Mouse (Mus musculus) cerebellum, postnatal 4 days (tissue): ENCODE measurements around the gene Acvr1.

Experiments
- DNase-seq, 2 experiments: peaks; one replicate each; pipeline ENCODE4 v3.0.0; 2022; ENCODE audit warnings: low spot score in 2 of 2, mixed read lengths in 1 of 2

The Acvr1 gene

DNA sequence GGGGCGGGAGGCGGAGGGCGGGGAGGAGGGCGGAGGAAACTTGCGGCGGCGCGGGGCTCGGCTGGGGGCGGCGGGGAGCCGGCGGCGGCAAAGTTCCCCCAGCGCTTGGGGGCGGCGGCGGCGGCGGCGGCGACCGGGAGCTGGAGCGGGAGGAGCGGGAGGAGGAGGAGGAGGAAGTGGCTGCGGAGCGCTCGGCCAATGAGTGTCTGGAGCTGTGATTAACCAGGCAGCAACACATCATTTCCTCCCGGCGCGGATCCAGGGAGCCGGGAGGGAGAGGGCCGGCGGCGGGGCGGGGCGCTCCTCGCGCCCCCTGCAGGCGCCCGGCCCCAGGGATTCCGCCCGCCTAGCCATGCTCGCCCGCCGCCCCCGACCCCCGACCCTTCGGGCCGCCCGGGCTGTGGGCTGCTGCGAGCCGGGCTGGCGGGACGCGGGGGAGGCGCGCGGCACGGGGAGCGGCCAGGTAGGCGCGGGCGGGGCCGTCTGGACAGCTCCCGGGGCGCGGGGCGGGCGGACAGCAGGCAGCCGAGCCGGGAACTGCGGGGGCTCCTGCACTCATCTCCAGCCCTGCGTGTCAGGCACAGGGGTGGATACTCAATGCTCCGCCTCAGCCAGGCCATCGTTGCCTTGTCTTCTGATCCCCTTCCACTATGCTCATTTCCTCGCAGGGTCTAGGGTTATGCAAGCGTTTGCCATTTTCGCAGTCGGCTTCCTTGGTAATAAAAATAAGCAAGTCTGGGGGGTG is at the start of gene Acvr1, which contains the start of gene Upp2:
Acvr1 (minus strand) TSS at position 92 of the 745 bp plus-strand sequence.
Upp2 (plus strand) TSS at position 233 of the 745 bp plus-strand sequence.
- DNase-seq, result peak; percentile 70 to 83

DNA sequence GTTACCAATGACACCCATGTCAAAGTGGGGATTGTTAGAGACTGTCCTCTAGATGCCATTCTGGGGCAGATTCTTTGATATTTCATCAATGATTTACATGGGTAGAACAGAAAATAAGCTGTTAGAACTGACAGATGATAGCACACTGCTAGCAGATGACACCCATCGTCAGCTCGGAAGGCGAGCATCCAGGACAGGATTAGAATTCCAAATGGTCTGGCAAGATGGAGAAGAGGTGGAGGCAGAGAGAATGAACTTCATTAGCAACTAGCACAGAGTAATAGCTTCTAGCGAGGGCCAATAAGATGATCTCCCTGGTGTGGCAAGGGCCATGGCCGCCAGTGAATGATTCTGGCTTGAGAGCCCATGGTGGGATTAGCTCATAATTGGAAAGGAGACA is 48.8 kb upstream of the Acvr1 start:
- no peak for DNase-seq

DNA sequence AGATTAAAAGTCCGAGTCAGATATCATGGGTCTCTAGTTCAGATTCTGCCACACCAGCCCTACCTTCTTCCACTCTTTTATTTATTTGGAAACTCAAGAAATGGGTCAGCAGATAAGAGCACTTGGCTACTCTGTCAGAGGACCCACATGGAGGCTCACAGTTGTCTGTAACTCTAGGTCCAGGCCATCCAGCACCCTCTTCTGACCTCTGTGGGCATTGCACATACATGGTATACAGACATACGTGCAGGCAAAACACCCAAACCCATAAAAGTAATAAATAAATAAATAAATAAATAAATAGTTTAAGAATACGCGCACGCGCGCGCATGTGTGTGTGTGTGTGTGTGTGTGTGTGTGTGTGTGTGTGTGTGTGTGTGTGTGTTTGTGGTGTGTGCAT is 47.9 kb upstream of the Acvr1 start:
- no peak for DNase-seq

DNA sequence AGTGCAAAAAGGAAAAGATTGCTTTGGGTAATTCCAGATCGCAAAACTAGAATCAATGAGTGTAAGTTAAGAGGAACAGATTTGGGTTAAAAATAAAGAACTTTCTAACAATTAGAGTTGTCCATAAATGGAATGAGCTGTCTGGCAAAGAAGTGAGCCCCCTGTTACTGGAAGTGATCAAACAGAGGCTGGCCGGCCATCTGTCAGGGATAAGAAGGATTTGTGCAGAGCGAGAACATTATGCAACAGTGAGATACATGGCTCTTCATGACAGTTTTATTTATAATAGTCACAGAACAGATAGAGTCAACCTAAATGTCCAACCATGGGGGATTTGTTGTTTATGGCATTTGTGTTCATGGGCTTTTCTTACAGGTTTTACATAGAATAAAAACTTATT is 46.8 kb upstream of the Acvr1 start:
- DNase-seq, result no peak

DNA sequence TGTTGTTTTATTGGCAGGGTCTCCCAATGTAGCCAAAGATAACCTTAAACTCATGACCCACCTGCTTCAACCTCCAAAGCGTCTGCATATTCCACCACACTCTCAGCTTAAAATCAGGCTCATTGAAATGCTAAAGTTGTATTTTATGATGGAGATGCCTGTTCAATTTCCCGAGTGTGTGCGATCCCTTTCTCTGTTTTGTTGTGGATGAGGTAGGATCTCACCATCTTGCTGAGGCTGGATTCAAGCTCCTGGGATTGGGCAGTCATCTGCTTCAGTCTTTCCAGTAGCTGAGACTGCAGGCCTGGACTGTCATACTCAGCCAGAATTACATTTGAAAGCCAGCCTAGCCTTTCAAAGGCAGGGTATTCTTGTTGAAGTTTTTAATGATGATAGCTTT is 37.8 kb upstream of the Acvr1 start:
- DNase-seq, result no peak

DNA sequence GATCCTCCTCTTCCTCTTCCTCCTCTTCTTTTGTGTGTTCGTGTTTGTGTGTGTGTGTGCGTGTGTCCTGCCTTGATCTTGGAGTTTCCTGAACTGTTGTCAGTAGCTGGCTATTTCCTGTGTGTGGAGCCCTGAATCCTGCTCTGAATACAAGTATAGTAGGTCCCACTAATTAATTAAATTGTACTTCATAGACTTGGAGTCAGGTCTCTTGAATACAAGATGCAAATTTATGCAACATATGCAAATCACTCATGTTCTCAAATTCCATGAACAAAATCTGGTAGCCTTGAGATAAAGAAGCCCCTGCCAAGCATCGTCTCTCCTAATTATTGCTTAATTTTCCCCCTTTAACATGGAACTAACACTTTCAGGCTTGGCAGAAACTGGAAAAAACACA is 36.4 kb upstream of the Acvr1 start:
- no peak for DNase-seq

DNA sequence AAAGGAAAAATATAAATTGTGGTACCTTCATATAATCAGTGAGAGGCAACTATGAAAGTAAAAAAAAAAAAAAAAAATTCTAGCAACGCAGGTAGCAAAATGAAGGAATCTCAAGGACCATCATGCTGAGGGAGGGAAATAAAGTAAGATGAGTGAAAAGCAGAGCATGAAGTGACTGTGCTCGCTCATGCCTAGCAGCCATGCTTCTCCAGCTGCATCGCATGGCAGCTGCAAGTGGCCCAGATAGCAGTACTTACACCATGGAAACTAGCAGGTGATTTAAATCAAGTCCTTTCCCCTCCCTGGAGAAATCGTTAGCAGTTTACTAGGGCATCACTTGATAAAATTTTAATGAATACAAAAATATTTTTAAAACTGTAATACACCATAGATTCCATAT is 34.4 kb upstream of the Acvr1 start:
- no peak for DNase-seq

DNA sequence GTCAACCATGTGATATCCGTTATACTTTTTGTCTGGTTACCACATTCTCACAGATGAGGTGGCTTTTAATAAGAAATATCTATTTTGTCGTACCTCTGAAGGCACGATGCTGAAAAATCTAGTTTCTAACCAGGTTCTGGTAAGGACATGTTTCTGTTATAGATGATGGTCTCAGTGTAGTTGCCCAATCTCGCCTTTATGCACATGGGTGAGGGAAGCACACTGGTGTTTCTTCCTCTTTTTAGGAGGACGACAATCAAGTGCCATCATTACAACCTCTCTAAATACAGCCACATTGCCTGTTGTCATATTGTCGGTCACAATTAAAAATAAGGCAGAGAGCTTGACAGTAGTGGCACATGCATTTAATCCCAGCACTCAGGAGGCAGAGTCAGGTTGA is 32.7 kb upstream of the Acvr1 start:
- no peak for DNase-seq

DNA sequence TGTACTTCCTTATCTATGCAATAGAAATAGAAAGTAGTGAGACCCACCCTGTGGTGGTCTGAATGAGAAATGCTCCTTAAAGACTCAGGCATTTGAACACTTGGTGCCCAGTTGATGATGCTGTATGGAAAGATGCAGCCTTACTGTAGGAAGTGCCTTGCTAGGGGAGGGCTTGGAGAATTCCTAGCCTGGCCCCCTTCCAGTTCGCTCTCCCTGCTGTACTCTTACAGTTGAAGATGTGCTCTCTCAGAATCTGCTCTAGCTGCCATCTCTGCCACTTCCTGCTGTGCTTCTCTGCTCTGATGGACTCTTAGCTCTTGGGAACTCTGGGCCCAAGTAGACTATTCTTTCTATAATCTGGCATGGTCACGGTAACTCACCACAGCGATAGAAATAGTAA is 30.6 kb upstream of the Acvr1 start:
- no peak for DNase-seq

DNA sequence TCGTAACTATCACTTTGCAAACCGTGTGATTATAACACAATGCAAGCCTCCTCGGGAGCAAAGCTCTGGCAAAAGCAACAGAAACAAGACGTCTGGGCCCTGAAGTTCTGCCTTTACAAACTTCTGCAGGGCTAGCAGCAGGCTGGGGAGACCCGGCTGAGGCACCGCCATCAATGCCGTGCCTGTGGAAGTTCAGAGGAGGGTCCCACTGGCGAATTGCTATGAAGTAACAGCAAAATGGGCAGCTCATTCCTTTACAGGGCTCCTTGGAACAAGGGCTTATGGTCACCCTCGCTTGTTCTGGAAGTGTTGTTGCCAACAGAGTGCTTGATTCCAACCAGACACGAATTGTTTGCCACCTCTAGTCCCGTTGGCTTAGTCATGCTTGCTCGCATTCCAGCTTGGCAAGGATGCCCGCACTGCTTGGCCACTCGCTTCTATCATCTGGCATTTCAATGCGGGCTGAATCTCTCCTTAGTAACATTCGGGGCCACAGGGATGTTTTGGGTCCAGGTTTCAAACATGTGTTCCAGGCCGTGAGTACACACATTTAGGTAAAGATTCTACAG is 29.9 kb upstream of the Acvr1 start:
- peak in 1 of 2 experiments; percentile 50 for DNase-seq

DNA sequence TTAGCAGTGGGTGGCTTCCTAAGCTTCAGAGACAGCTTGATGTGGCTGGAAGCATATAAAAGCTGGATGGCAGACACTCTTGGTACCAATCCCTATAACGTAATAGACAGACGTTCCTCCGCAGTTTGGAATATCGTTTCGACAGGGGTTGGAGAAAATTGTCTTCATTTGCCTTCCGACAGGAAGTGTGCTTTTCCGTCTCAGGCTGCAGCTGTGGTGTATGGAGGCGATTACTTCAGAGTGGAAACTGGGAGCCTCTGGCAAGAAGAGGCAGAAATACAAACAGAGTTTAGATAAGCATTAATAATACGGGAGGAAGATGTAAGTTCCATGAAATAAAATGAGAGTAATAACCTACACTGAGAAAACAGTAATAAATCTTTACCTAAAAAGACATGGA is 28.4 kb upstream of the Acvr1 start:
- no peak for DNase-seq

DNA sequence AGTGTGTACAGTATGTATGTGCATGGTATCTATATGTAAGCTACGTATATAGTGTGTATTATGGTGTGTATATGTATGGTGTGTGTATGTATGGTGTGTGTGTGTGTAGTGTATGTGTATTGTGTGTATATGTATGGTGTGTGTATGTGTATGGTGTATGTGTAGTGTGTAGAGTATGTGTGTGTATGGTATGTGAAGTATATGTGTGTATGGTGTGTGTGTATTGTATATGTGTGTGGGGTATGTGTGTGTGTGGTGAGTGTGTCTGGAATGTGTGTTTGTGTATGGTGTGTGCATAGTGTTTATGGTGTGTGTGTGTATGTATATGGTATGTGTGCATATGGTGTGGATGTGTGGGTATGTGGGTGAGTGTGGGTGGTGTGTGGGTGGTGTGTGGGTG is 23.1 kb upstream of the Acvr1 start:
- DNase-seq, result no peak

DNA sequence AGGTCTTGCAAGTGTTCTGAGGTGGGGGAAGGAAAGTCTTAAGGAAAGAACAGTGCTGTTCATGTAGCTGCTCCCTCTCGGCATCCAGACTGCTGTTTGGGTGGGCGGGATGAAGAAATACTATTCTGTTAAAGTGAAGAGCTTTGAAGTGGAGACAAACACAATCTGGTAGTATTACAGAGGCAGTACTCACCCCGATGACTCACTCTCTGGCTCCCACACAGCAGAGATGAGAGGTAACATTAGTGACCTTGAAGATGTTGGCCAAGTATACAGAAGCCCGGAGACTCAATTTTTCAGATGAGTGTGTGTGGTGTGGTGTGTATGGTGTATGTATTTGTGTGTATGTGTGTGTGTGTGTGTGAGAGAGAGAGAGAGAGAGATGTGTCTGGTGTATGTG is 22.7 kb upstream of the Acvr1 start:
- DNase-seq, result no peak

DNA sequence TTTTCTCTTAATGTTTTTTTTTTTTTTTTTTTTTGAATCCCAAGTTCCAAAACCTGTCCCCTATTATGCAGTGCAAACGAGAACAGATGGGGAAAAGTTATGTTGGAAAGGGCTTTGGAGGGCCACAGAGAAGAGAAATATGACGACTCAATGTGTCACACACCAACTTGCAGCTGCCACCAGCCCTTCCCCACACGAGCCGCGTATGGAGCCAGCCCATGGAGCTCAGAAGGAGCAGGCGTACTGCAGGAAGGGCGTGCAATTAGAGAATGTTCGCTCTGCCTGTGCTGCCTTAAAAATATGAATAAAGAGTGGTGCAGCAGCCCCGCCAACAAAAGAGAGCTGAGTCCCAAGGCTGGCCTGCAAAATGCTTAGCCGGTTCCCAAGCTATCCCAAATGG is 19.4 kb upstream of the Acvr1 start:
- DNase-seq, result no peak

DNA sequence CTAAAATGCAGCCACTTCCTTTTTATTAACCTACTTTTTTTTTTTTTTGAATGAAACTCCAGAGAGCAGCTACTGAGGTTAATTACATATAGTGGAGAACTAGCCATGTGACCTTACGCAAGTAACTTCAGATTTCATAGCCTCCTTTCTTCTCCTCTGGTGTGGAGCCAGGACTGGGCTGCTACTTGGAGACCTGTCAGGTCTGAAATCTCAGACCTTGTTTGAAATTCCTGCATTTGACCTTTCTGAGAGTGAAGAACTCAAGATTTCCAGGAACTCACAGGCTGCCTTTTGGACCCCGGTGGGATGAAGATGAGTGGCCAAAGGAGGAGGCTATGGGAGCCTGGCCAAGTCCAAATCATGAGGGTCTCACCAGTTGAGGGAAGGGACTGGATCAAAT is 7.2 kb upstream of the Acvr1 start:
- no peak for DNase-seq

DNA sequence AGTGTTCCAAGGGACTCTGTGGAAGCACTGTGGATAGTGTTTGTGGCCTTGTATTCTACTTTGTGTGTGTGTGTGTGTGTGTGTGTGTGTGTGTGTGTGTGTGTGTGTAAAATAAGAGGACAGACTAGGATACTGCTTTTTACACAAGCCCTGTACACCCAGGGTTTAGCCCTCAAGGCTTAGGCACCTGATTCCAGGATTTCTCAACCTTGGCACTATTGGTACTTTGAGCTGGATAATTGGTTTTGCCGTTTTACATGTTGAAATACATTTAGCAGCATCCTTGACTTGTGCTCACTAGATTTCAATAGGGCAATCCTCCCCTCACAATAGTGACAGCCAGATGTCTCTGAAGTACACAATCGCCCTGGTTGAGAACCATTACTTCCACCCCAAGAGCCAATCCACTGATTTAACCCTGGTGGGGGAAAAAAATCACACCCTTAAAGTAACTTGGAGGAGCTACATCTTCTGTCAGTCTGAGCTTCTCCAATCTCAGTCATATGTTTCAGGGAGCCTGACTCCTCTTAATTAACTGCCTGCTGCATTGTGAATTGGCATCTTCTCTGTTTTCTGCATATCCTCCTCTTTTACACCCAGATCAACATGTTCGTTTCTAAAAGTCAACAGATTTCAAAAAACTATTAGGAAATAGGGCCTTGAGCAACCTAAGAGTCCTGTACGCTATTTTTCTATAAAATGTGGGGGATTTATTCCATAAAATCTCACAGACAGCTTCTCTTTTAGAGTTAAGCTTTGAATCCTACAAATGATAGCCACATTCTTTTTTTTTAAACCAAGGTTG is 2.1 kb upstream of the Acvr1 start:
- no peak for DNase-seq

DNA sequence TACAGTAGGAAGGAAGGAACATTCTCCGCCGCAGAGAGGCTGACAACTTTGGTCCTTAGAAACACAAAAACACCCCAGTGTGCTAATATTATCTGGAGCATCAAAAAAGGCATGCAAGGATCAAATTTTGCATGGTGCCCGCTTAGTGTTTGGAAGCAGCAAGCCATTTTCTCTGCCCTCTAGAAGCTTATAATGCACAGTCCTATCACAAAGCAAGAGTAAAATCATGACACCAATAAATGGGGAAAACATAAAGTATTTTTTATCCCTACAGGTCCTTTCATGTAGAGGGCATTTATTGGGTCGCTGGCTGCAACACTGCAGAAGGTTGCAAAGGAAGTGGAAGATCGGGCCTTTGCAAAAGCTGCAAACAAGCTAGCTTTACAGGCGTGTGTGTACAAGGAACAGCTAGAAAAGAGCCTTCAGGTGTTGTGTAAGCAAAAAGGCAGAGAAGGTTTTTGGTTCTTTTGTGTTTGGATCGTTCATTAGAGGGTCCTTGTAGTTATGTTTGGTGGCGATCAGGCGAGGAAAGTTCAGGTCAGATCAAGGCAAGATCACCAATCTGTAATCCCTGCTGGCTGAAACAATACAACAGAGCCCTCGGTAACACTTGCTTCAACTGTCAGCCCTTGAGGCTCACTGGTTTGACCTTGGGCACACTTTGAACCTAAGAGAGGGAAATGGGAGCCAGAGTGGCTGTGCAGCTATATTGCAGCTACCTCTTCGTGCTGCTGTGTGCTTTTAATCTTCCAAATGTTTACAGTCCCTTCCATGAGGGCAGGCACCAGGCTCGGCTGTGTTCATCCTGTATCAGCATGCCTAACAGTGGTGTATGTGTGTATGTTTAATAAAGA is 1.1 kb upstream of the Acvr1 start:
- peak in 1 of 2 experiments; percentile 5 for DNase-seq

DNA sequence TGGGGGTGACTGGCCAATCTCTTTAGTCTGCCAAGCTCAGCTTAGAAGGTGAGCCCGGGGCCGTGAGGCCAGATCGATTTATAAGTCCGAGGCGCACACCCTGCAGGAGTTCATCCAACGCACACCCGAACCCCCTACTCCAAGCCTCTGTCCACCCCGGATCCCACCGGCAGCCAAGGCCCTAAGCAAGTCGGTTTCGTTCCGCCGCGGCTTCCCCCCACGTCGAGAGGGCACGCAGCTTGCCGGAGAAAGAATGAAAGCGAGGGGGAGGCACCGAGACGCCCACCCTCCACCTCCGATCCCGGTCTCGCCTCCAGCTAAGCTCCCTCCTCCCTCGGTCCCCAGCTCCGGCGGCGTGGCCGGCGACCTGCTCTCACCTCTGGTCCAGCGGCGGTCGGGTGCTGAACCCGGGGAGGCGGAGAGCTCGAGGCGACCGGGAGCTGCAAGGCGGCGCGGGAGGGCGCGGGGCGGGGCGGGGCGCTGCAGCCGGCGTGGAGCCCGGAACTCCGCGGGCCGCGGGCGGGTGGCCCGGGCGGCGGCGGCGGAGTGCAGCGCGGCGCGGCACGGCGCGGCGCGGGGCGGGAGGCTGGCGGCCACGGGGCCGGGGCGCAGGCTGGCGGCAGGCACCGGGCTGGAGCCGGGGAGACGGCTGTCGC is 419 bp downstream of the Acvr1 start:
- peak; percentile 39 to 55 for DNase-seq

DNA sequence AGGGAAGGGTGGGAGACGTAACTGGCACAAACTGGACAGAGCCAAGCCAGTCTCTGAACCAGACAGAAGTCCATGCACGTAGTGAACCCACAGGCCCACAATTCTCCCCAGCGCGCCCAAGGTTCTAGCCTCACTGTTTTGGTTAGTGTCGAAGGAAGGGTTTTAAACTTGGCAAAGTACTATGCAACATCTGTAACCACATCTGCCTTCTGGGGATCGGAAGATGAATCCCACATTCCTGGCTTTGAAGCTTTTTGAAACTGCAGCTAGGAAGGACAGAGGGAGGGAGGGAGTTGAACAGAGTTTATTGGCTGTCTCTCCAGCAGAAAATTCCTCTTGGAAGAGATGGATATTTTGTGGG is 928 bp downstream of the Acvr1 start:
- DNase-seq, result peak in 1 of 2 experiments; percentile 8

DNA sequence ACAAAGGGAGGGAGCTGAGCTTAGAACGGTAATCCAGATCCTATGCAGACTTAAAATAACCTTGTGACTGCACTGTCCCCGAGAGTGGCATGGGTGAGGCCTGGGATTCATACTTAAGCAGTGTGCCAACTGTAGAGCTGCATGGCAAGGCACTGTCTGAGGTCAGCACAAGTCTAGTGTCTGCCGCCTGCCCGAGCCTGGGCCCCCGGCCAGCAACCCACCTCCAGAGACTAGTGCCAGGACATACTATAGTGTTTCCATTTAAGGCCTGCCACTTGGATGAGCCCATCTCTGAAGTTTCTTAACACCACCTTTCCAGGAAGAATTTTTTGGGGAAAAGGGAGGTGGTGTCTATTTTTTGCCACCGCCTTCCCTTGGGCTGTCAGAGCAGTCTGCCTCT is 1.7 kb downstream of the Acvr1 start:
- peak in 1 of 2 experiments; percentile 30 for DNase-seq

DNA sequence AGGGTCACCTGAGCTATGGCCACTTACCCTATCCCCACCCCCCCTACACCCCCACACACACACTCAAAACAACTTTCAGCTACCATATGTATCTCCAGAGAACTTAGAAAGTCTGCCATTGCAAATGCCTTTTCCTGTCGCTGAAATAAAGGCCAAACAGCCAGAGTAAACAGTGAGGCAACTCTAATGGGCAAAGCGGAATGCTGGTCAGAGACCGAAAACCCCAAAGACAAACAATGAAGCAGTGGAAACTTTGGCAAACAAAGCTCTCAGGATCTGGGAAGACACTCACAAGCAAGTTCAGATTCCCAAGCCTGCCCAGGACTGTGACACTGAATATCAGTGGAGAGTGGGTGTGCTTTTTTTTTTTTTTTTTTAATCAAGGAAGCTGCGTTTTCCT is 4.8 kb downstream of the Acvr1 start:
- no peak for DNase-seq
